ENCODE assay signal across 8 mouse cellular contexts in genomic region chr17:4906504-4906903, GRCm38 (mm10).
DNase-seq lines count a peak whose midpoint lies in the region; ATAC-seq and TF ChIP-seq lines count a peak whose summit lies in the region.

No protein-coding gene starts in this region.

- TF ChIP-seq CTCF in heart, adult 2 months (IDR thresholded peaks at IDR 0.05) = no peak

- no peak for TF ChIP-seq EP300 in heart, adult 2 months (IDR thresholded peaks at IDR 0.05; ENCODE audit: insufficient read depth, low read depth, low read length)

- TF ChIP-seq POLR2A in heart, adult 2 months (IDR thresholded peaks at IDR 0.05; ENCODE audit: insufficient read depth, low read depth, low read length) = no peak

- H3K27ac ChIP-seq in heart, adult 2 months = peak overlapping the region; percentile 97
- peak overlapping the region; percentile 97 for H3K27ac ChIP-seq in forebrain, embryonic 15.5 days (replicated peaks)
- peak overlapping the region; percentile 89 for H3K27ac ChIP-seq in midbrain, embryonic 10.5 days (replicated peaks)

- no peaks in the 10 kb centered on the region for H3K27me3 ChIP-seq in heart, adult 2 months (ENCODE audit: control insufficient read depth, insufficient read depth, low read length)
- H3K27me3 ChIP-seq in forebrain, embryonic 15.5 days = no peaks in the 10 kb centered on the region
- peaks cover 6% of the 10 kb centered on the region; the same call in 1 of the 2 replicates for H3K27me3 ChIP-seq in midbrain, embryonic 10.5 days (ENCODE audit: low read depth, poor library complexity, severe bottlenecking)

- H3K9me3 ChIP-seq in forebrain, embryonic 15.5 days = no peaks in the 10 kb centered on the region
- no peaks in the 10 kb centered on the region for H3K9me3 ChIP-seq in midbrain, embryonic 10.5 days (replicated peaks)

- H3K4me3 ChIP-seq in heart, adult 2 months = no peak overlapping the region
- H3K4me3 ChIP-seq in forebrain, embryonic 15.5 days = no peak overlapping the region
- peak overlapping the region; percentile 62 for H3K4me3 ChIP-seq in midbrain, embryonic 10.5 days

- no peak overlapping the region for H3K9ac ChIP-seq in heart, adult 2 months (ENCODE audit: low read depth, low read length)
- H3K9ac ChIP-seq in forebrain, embryonic 15.5 days (replicated peaks) = no peak overlapping the region

- H3K36me3 ChIP-seq in heart, adult 2 months (ENCODE audit: control insufficient read depth, insufficient read depth, low read length) = no peaks in the 10 kb centered on the region
- H3K36me3 ChIP-seq in forebrain, embryonic 15.5 days = no peaks in the 10 kb centered on the region
- H3K36me3 ChIP-seq in midbrain, embryonic 10.5 days = no peaks in the 10 kb centered on the region

- no peak for DNase-seq in heart, adult 2 months
- no peak for DNase-seq in heart, adult 9 months (ENCODE audit: low spot score in 2 of 2)
- peak; percentile 31 for DNase-seq in MN1 (ENCODE audit: low spot score)
- peak; percentile 15 for DNase-seq in midbrain, embryonic 10.5 days (ENCODE audit: low spot score)
- no peak for DNase-seq in thymus, postnatal 36 days
- DNase-seq in thymus, postnatal 10 days (ENCODE audit: low spot score in 2 of 2) = no peak
- DNase-seq in kidney, adult 9 months = no peak

- peaks cover 1% of the 10 kb centered on the region; the same call in 1 of the 2 replicates for H3K4me1 ChIP-seq in heart, adult 2 months (ENCODE audit: control insufficient read depth, insufficient read depth, low read length)
- H3K4me1 ChIP-seq in forebrain, embryonic 15.5 days = peaks cover 16% of the 10 kb centered on the region
- peaks cover 21% of the 10 kb centered on the region for H3K4me1 ChIP-seq in midbrain, embryonic 10.5 days

- peak overlapping the region; percentile 71 for H3K4me2 ChIP-seq in forebrain, embryonic 15.5 days (replicated peaks)

- no peaks in the 10 kb centered on the region for H3K79me2 ChIP-seq in heart, adult 2 months (replicated peaks; ENCODE audit: control insufficient read depth, insufficient read depth, low read length)

- WGBS in heart, adult 2 months = 65% methylated on average over 3 of the region's 3 CpGs
- 10% methylated on average over 3 of the region's 3 CpGs for WGBS in forebrain, embryonic 15.5 days
- WGBS in midbrain, embryonic 10.5 days = 35% methylated on average over 3 of the region's 3 CpGs

- ATAC-seq in forebrain, embryonic 15.5 days (replicated peaks) = no peak; the same call in 1 of the 2 replicates

- intact Hi-C loops in heart, adult 2 months (cut with DNase I) = loop anchor here (2.0 kb wide), 1 partner anchor 128 kb away; no protein-coding TSS in a partner anchor

Comparison
In these comparisons a context has a peak if more than half of its experiments do, and no peak if none do; other contexts are left out.
1. DNase-seq: peak in MN1 (single experiment) and midbrain, embryonic 10.5 days (single experiment); none in heart, adult 2 months (0 of 2), heart, adult 9 months (0 of 2), thymus, postnatal 36 days (0 of 2), thymus, postnatal 10 days (0 of 2) and kidney, adult 9 months (single experiment).
2. Peak in every context shown above with its lines, with median percentiles within 50 percentile points of each other: H3K27ac ChIP-seq.